Mouse (Mus musculus) testis, postnatal 10 days (tissue): ENCODE data around the gene Nid1.
"Not testable (repeated sequence)": the region's sequence is repeated elsewhere in the genome, so short reads cannot be mapped to it uniquely, and the experiment has no call there.

Experiments used
- DNase-seq: peaks from one replicate; pipeline ENCODE4 v3.0.0; 2021; ENCODE audit warnings: low spot score

Gene Nid1

DNA sequence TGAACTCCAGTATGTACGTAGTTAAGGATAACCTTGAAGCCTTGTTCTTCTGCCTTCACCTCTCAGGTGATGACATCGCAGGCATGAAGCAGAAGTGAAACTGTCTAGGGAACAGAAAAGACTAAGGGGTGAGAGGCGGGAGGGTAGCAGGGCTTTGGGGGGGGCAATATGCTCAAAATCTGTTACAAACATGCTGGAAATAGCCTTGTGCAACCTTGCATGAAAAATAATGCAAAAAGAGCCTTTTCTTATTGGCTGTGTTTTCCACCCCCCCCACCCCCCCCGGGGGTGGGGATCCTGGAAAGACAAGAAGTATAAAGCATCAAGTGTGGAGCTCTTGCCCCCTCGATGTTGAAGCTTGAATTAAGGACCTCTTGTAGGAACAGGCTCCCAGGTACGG is 16.0 kb downstream of the Nid1 start:
- DNase-seq: not testable (repeated sequence)

- DNase-seq: not testable (repeated sequence)
Observed at GRCm38 (mm10) chr13:13454249-13454648, 16.9 kb downstream of the Nid1 start.

DNA sequence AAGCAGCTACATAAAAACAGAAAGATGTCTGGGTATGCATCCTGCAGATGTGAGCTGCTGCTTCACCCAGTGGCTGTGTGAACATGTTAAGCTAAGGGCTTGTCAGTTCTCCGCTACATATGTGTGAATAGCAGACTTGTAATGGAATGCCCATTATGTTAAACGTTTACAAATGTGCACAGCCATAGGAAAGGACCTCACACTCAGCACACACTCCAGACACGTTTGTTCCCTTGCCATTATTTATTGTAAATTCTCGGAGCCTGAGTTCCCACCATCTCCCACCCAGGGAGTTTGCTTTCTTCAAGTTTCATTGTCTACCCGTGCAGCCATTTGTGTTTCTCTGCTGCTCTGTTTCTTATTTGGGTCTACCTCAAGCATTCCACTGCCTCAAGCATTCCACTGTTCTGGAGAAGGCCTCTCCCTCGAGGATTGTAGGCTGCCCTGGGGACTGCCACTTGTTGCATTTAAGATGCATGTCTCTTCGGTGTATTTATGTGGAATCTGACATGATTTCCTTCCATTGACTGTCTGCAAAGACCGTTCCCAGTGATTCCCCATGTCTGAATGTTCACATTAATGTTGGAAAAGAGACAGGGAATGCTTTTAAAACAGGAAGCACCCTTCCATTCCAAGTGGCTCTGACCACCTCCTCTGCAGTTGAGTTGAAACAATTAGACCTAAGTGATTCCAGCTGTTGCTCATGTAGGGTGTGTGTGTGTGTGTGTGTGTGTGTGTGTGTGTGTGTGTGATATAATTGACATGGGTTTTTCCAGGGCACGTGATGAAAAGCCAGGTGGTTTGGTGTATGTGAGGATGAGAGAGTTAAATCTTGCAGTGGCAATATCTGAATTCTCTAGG is 18.5 kb downstream of the Nid1 start:
- DNase-seq: not testable (repeated sequence)

DNA sequence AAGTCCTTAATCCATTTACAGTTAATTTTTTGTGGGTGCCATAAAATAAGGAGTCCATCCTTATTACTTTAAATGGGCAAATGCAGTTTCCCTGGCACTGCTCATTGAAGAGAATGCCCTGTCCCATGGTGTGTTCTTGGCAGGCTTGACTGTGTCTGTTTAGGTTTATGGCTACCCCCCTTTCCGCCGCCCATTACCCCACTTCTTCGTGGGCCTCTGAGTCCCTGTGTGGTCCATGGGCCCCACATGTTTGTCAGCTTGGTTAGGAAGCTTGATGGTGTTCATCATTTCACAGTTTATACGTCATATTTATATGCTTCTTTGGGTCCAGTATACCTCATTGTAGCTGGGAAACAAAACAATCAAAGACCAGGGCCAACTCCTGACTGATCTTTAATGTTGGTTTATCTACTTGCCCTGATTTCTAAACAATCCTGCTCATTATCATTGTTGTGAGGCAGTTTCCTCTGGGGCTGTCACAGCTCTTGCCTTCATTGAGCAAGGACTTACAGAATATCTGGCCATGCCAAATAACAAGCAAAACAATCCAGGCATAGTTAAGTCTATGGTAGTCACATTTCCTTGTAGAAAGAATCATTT is 20.9 kb downstream of the Nid1 start:
- no peak for DNase-seq

DNA sequence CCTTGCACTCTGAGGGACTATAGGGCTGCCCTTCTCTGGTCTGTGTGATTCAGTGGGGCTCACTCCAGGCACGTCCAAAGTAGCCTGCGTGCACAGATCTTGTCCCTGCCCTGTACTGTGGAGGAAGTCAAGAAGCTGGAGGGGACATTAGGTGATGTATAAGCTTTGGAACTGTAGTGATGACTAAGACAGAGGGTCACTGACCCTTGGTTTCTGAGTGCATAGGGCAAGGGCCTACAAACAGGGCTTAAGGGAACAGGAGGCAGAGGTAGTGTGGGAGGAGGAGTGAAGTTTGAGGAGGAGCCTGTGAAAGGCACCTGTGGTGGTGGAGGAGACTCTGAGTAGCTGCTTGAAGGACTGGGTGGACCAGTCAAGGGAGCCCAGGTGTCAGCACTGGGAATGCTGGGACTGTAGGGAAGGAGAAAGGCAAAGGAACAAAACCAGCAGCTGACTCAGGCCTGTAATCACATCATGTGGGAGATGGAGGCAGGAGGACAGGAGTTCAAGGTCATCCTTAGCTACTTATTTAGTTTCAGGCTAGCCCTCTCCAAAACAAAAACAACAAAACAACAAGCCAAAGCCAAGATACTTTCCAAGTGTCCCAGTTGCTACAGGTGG is 23.3 kb downstream of the Nid1 start:
- DNase-seq: no peak

GRCm38 (mm10) chr13:13461446-13462192 is 24.3 kb downstream of the Nid1 start:
- no peak for DNase-seq

DNA sequence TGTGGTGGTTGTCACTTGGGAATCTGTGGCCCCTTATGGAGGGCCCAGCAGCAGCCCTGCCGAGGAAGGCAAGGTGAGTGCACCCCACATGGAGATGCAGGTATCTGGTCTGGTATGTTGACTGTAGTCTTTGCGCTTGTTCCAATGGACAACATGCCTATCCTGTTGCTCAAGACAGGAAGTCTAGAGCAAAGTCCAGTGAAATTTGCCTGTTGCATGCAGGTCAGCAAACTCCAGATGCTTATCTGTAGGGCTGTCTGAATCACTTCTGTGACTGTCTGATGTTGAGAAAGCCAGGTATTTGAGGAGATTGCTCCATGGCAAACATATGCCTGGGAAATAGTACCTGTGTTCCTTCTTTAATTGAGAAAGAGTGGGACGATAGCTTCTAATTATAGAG is 26.6 kb downstream of the Nid1 start:
- no peak for DNase-seq

DNA sequence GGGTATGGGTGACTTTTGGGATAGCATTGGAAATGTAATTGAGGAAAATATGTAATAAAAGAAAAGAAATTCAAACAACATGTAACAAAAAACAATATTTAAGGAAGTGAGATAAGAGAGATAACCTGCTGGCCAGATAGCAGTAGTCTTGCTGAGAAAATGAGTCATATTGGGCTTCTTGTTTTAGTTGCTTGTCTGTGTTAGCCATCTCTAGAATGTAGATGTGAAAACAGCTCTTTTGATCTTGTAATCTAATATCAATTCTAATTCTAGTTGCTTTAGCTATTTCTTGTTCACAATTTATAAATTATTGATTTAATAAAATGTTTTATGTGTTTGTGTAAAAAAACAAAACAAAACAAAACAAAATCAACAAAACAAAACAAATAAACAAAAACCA is 29.9 kb downstream of the Nid1 start:
- DNase-seq: not testable (repeated sequence)

GRCm38 (mm10) chr13:13468513-13468912 is 31.2 kb downstream of the Nid1 start:
- no peak for DNase-seq

GRCm38 (mm10) chr13:13471334-13471757 is 34.0 kb downstream of the Nid1 start:
- no peak for DNase-seq

- DNase-seq: not testable (repeated sequence)
Observed at GRCm38 (mm10) chr13:13474464-13474863, 37.1 kb downstream of the Nid1 start.

- no peak for DNase-seq
Observed at GRCm38 (mm10) chr13:13474991-13475390, 37.6 kb downstream of the Nid1 start.

GRCm38 (mm10) chr13:13476568-13476967 is 39.2 kb downstream of the Nid1 start:
- DNase-seq: no peak

DNA sequence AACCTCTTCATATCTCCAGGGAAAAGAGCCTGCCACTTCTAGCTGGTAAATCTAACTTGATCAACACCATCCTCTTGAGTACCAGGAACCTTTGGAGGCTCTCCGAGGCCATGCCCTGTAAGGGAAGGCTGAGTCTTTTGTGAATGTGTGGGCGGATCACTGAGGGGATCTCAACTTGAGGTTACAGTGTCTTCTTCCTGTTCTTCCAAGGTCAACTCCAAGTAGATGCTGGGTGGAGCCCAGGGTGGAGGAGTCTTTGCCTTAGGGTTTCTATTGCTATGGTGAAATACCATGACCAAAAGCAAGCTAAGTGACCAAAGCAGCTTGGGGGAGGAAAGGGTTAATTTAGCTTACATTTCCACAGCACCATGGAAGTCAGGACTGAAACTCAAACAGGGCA is 39.7 kb downstream of the Nid1 start:
- no peak for DNase-seq

- DNase-seq: no peak
Observed at GRCm38 (mm10) chr13:13479986-13480385, 42.6 kb downstream of the Nid1 start.

DNA sequence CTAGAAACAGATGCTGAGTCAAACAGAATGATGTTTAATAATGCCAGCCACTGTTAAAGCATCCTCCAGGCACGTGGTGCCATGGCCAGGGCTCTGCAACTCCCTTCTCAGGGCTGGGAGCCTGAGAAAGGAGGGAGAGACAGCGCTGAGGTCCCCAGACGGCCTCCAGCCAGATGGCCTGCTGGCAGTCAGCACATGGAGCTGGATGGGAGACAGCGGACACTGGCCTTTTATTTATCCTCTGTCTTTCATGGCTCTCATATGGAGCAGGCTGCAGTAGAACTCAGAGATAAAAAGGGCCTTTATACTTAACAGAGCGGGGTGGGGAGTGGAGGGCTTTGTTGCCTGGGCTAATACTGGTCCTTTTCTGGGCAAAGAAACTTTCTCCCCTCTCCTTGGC is 43.7 kb downstream of the Nid1 start:
- DNase-seq: peak; percentile 50

GRCm38 (mm10) chr13:13481875-13482674 is 44.7 kb downstream of the Nid1 start:
- DNase-seq: no peak

- no peak for DNase-seq
Observed at GRCm38 (mm10) chr13:13484351-13484751, 47.0 kb downstream of the Nid1 start.

- no peak for DNase-seq
Observed at GRCm38 (mm10) chr13:13484883-13485282, 47.5 kb downstream of the Nid1 start.

GRCm38 (mm10) chr13:13485682-13486081 is 48.3 kb downstream of the Nid1 start:
- DNase-seq: no peak

- DNase-seq: no peak
Observed at GRCm38 (mm10) chr13:13487851-13488250, 50.5 kb downstream of the Nid1 start.

- no peak for DNase-seq
Observed at GRCm38 (mm10) chr13:13489861-13490260, 52.5 kb downstream of the Nid1 start.
